Mouse (Mus musculus) common myeloid progenitor, adult 5-6 weeks (primary cell): Measurements from ENCODE around the gene Klrc1. TPM values are rescaled to one million over a fixed set of nuclear protein-coding genes. Genes with fewer than 3 reads are reported as not detected.
"Not testable (repeated sequence)": the region's sequence is repeated elsewhere in the genome, so short reads cannot be mapped to it uniquely, and the experiment has no call there.

Experiments used
- ATAC-seq: replicated peaks from 2 replicates; pipeline ENCODE4 v1.8.0; 2016; ENCODE audit warnings: low read depth, mild to moderate bottlenecking, moderate TSS enrichment, inconsistent platforms; ENCODE audit not compliant: poor library complexity, severe bottlenecking
- total RNA-seq: library from RNA; stranded (forward); fragments of 200-1000, 187-1606 nt; gene quantifications from 2 replicates; pipeline ENCODE4 v1.2.3, GENCODE M21; 2017

Gene Klrc1
- total RNA-seq = not detected in 2 replicates

- ATAC-seq = no peak
Measured at GRCm38 (mm10) chr6:129678873-129679272, at the start of gene Klrc1. Gene Klrc1 (minus strand): TSS chr6:129678973.

DNA sequence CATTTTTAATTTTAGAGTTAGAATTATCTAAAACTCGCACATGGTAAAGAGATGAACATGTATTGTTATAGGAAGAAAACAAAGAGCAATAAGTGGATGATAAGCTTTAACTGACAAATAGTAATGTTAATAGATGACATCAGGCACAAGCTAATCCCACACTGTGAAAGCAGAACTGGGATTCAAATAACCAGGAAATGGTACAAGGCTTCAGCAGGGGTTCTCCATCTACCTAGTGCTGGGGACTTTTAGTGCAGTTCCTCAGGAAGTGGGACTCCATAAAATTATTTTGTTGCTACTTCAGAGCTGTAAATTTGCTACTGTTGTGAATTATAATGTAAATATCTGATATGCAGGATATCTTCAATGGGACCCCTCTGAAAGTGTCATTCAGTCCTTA is 48.5 kb upstream of the Klrc1 start:
- ATAC-seq = peak; percentile 54; the same call in 1 of the 2 replicates

DNA sequence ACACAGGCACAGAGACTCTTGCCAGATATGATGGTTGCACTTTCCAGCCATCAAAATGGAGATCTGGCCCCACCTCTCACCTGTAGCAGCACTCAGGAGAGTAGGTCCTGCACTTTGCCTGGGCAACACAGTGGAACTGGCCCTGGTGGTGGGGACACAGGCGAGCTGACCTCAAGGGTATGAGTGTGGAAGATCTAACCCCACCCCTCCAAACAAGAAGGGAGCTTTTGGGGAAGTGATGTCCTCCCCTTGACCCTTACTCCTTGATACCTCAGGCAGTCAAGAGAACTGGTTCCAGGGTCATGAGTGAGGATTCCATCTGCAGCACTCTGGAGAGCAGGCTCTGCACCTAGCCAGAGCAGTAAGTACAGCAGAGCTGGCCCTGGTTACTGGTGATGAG is 42.6 kb upstream of the Klrc1 start:
- 0 out of 2 replicates have a peak, but pooled peaks have one; percentile 32 for ATAC-seq

DNA sequence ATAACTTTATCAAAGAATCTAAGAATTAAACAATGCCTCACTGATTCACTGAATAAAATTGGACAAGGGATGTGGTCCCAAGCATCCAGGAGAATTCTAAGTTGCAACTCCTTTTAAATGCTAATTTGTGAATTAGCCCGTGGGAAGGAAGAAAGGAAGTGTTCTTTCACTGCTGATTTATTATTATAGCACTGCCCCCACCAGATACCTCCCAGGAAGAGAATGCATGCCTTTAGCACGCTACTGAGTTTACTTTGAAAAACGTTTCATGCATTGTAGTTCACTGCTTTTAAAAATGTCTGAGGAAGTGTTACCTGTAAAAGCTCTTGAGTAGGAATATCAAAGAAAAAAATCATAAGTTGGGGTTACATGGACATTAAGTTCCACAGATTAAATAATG is 41.7 kb upstream of the Klrc1 start:
- no peak for ATAC-seq

- ATAC-seq = no peak
Measured at GRCm38 (mm10) chr6:129717032-129717431, 38.3 kb upstream of the Klrc1 start, which contains the start of gene Klri1. Gene Klri1 (minus strand): TSS chr6:129717132.

DNA sequence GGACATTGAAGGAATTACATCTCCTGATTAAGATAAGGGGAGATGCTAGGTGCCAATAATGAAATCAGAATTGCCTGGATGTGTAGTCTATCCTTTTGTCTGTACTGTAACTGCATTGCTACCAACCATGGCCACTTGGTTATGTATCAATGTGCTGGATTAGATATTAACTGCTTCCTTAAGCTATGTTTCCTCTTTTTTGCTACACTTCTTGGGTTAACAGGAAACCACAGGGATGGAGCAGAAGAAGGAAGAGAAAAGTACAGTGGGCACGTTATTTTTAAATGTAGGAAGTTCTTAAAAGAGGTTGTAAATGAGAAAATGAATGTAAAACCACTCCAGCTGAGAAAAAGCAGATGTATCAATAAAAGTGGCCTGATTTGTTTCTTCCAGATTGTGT is 34.8 kb upstream of the Klrc1 start:
- ATAC-seq = peak; percentile 97

DNA sequence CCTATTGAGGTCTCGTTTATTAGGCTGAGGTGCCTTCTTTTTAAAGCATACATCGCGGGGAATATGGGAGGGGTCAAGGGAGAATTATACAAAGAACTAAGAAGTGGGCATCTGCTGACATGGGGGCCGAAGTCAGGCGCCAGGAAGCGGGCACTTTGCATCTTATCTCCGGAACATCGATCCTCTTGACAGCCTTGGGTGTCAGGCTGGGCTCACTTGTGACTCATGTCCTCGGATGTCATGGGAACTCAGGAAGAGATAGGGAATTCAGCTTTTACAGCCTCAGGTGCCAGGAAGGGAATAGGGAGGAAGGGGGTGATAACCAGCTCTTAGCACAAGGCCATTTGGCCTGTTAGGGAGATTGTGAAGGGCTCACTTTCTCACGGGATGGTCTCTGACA is 12.7 kb upstream of the Klrc1 start:
- not testable (repeated sequence) for ATAC-seq

GRCm38 (mm10) chr6:129680379-129680778 is 1.6 kb upstream of the Klrc1 start:
- peak; percentile 45; the same call in 1 of the 2 replicates for ATAC-seq

GRCm38 (mm10) chr6:129661301-129661700 is 17.5 kb downstream of the Klrc1 start:
- not testable (repeated sequence) for ATAC-seq

DNA sequence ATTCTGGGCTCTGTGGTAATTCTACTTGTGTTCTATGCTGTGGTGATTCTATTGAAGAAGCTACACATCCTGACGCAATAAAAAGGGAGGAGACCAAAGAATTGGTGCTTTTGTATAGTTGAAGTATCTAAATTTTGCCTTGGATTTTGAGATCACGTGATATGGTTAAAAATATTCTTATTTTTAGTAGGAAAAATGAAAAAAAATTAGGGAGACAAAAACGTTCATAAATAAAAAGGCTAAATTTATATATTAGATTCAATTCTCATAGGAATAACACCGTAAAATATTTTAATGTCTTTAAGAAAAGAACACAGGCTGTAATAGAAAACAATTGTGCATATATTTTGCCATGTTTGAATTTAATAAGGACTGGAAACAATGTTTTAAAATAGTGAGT is 18.2 kb downstream of the Klrc1 start, which contains the start of gene Klrc2:
TSS of gene Klrc2 (minus strand) at position 101 of the 400 bp plus-strand sequence.
- ATAC-seq = not testable (repeated sequence)

DNA sequence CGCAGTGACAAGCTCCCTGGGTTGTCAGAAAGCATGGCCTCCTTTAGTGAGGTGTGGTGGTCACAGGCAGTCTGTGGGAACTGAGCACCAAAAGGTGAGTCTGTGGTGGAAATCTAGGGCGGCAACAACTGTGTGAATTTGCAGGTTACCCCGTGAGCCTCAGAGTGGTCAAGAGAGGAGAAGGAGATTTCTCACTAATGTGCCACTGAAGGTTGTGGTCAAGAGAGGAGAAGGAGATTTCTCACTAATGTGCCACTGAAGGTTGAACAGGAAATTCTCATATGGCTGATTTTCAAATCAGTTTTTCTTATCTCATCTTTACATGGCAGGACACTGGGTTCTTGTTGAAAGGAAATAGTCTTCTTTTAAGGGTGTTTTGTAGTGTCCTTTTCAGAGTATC is 34.7 kb downstream of the Klrc1 start:
- ATAC-seq = not testable (repeated sequence)

GRCm38 (mm10) chr6:129643237-129643636 is 35.5 kb downstream of the Klrc1 start, which contains the start of gene Klrc3:
Gene Klrc3 (minus strand): TSS chr6:129643337.
- ATAC-seq = 0 out of 2 replicates have a peak, but pooled peaks have one; percentile 18

DNA sequence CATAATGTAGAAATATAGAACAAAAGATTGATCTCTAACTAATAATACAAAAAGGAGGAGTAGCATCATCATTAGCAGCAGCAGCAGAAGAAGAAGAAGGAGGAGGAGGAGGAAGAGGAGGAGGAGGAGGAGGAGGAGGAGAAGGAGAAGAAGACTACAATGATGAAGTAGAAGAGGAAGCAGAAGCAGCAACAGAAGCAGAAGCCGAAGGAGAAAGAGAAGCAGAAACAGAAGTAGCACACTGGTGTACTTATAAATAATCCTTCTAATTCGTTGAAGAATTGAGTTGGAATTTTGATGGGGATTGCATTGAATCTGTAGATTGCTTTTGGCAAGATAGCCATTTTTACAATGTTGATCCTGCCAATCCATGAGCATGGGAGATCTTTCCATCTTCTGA is 47.7 kb downstream of the Klrc1 start:
- not testable (repeated sequence) for ATAC-seq

DNA sequence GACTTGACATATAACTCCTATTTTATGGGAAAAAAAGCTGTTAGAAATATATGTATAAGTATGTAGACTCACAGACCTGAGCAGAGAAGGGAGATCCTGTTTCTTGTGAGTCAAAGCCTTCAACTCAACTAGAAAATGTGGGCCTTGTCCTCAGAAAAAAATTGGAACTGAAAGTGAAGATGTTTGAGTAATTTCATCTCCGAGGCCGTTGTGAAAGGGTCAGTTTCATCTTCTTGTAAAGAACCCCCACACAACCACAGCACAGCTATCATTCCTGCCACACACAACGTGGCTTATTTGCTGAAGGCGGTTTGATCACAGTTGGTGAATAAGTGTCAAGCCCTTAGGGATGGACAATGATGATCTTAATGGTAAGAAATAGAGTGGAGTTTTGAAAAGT is 55.0 kb downstream of the Klrc1 start, which contains the start of gene Klrk1:
TSS of gene Klrk1 (minus strand) at position 130 of the 400 bp plus-strand sequence.
- peak; percentile 54 for ATAC-seq

Other genes with a start within 250 kb of the Klrc1 start
- gene Clec1a, start 227.0 kb downstream of the Klrc1 start, total RNA-seq = 0.14 TPM in 1 of 2 replicates, not detected in the other
- gene Olr1, start 171.8 kb downstream of the Klrc1 start, total RNA-seq = 0.82 and 1.1 TPM in 2 replicates
- gene Tmem52b, start 166.4 kb downstream of the Klrc1 start, total RNA-seq = 0.18 TPM in 1 of 2 replicates, not detected in the other
- 90.8 and 91.1 TPM in 2 replicates for gene Gabarapl1, start 145.8 kb downstream of the Klrc1 start, total RNA-seq
- 2.0 TPM in 1 of 2 replicates, not detected in the other for gene Klre1, start 101.1 kb downstream of the Klrc1 start, total RNA-seq
- 2.8 and 7.4 TPM in 2 replicates for gene Klrd1, start 87.2 kb downstream of the Klrc1 start, total RNA-seq
- gene Klrk1, start 55.1 kb downstream of the Klrc1 start, total RNA-seq = 2.5 and 2.6 TPM in 2 replicates
- not detected in 2 replicates for gene Klrc3, start 35.6 kb downstream of the Klrc1 start, total RNA-seq
- not detected in 2 replicates for gene Klrc2, start 18.3 kb downstream of the Klrc1 start, total RNA-seq
- gene Klri1, start 38.2 kb upstream of the Klrc1 start, total RNA-seq = not detected in 2 replicates
- 0.09 TPM in 1 of 2 replicates, not detected in the other for gene Klri2, start 61.5 kb upstream of the Klrc1 start, total RNA-seq
- not detected in 2 replicates for gene Gm156, start 105.3 kb upstream of the Klrc1 start, total RNA-seq
- not detected in 2 replicates for gene Gm17631, start 183.7 kb upstream of the Klrc1 start, total RNA-seq
- not detected in 2 replicates for gene Klra17, start 197.7 kb upstream of the Klrc1 start, total RNA-seq
- not detected in 2 replicates for gene Klra5, start 238.7 kb upstream of the Klrc1 start, total RNA-seq